Mouse (Mus musculus): Measurements from ENCODE around the gene Cd3d. TPM values are rescaled to one million over a fixed set of nuclear protein-coding genes. Genes with fewer than 3 reads are reported as not detected.

The Cd3d gene
- polyA plus RNA-seq, 1 experiment from 2014 or later: not detected

DNA sequence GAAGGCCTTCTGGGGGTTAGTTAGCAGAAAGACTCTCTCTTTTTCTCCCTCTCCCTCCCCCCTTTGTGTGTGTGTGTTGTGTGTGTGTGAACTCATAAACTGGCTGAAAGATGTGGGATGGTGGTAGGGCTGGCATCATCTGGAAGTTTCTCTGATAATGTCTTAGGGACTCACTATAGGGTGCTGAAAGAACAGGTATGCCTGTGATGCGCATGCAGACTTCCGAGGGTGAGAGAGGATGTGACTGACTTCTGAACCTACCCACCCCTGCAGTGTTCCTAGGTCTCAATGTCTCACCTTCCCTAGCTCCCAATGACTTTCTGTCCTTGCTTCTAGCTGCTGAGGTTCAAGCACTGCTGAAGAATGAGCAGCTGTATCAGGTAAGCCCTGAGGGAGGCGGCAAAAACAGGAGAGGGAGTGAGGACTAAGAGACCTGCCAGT, 4.2 kb downstream of the Cd3d start:
- no peak for ATAC-seq (ENCODE audit: low FRiP score, low TSS enrichment)
- Histone ChIP-seq H3K27me3 (ENCODE audit: control insufficient read depth, insufficient read depth, low read length) (no peaks in the 10 kb centered on the region), H3K9ac (ENCODE audit: low read depth, low read length) (no peak overlapping the region), H3K4me3 (ENCODE audit: low read length) (no peak overlapping the region), H3K36me3 (ENCODE audit: control insufficient read depth, insufficient read depth, low read length) (no peaks in the 10 kb centered on the region), H3K9me3 (ENCODE audit: control insufficient read depth, low read length) (no peaks in the 10 kb centered on the region), H3K27ac (ENCODE audit: low read depth, low read length) (no peak overlapping the region), H3K4me2 (replicated peaks; ENCODE audit: low read depth, low read length) (no peak overlapping the region), H3K4me1 (ENCODE audit: control insufficient read depth, insufficient read depth, low read length) (no peaks in the 10 kb centered on the region)
- 85% methylated on average over 3 of the region's 3 CpGs for WGBS

GRCm38 (mm10) chr9:44986242-44986781, 4.7 kb downstream of the Cd3d start:
- Histone ChIP-seq H3K27me3 (ENCODE audit: control insufficient read depth, insufficient read depth, low read length) (no peaks in the 10 kb centered on the region), H3K9ac (ENCODE audit: low read depth, low read length) (no peak overlapping the region), H3K36me3 (ENCODE audit: control insufficient read depth, insufficient read depth, low read length) (no peaks in the 10 kb centered on the region), H3K4me3 (ENCODE audit: low read length) (no peak overlapping the region), H3K9me3 (ENCODE audit: control insufficient read depth, low read length) (no peaks in the 10 kb centered on the region), H3K4me1 (ENCODE audit: control insufficient read depth, insufficient read depth, low read length) (no peaks in the 10 kb centered on the region), H3K27ac (ENCODE audit: low read depth, low read length) (no peak overlapping the region), H3K4me2 (replicated peaks; ENCODE audit: low read depth, low read length) (no peak overlapping the region)
- 58% methylated on average over 14 of the region's 14 CpGs for WGBS
- no peak for ATAC-seq (ENCODE audit: low FRiP score, low TSS enrichment)

DNA sequence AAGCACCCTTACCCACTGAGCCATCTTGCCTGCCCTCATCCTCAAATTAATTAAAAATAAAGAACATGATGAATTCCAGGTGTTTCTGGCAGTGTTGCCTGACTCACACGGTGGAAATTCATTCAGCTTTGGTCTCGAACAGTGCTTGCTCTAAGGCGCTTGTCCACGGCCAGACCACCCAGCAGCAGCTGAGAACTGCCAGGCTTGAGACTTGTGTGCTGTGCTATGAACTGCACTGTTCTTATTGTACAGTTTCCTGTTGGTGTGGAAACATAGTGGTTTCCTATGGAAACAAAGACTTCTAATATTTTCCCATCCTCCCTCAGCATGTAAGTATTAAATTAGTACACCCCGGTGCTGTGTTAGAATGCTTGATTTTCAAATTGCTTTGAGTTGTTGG, 5.4 kb downstream of the Cd3d start:
- Histone ChIP-seq H3K4me1 (ENCODE audit: control insufficient read depth, insufficient read depth, low read length) (no peaks in the 10 kb centered on the region), H3K36me3 (ENCODE audit: control insufficient read depth, insufficient read depth, low read length) (no peaks in the 10 kb centered on the region)
- 79% methylated on average over 5 of the region's 5 CpGs for WGBS

DNA sequence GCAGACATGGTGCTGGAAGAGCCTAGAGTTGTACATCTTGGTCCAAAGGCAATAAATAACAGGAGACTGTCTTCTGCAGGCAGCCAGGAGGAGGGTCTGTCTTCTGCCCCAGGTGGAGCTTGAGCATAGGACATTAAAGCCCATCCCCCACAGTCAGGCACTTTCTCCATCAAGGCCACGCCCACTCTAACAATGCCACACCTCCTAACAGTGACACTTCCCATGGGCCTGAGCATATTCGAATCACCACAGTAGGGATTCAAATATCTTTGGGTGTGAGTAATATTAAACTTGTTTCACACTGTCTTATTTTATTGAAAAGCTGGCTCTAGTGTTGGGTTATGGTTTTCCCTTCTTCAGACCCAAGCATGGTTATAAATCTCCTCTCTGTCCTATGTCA, 10.2 kb downstream of the Cd3d start:
- H3K4me3 ChIP-seq (ENCODE audit: low read length): no peak overlapping the region
- H3K4me2 ChIP-seq (replicated peaks; ENCODE audit: low read depth, low read length): no peak overlapping the region
- H3K27me3 ChIP-seq (ENCODE audit: control insufficient read depth, insufficient read depth, low read length): no peaks in the 10 kb centered on the region
- no peak for ATAC-seq (ENCODE audit: low FRiP score, low TSS enrichment)
- H3K27ac ChIP-seq (ENCODE audit: low read depth, low read length): no peak overlapping the region
- no peaks in the 10 kb centered on the region for H3K36me3 ChIP-seq (ENCODE audit: control insufficient read depth, insufficient read depth, low read length)
- 75% methylated on average over 2 of the region's 2 CpGs for WGBS
- no peaks in the 10 kb centered on the region for H3K9me3 ChIP-seq (ENCODE audit: control insufficient read depth, low read length)
- no peaks in the 10 kb centered on the region for H3K4me1 ChIP-seq (ENCODE audit: control insufficient read depth, insufficient read depth, low read length)
- no peak overlapping the region for H3K9ac ChIP-seq (ENCODE audit: low read depth, low read length)

More for the DNA sequence above, 5.4 kb downstream of the Cd3d start:
- Histone ChIP-seq H3K27me3 (ENCODE audit: control insufficient read depth, insufficient read depth, low read length) (no peaks in the 10 kb centered on the region), H3K4me3 (ENCODE audit: low read length) (no peak overlapping the region), H3K9me3 (ENCODE audit: control insufficient read depth, low read length) (no peaks in the 10 kb centered on the region), H3K27ac (ENCODE audit: low read depth, low read length) (no peak overlapping the region), H3K9ac (ENCODE audit: low read depth, low read length) (no peak overlapping the region), H3K4me2 (replicated peaks; ENCODE audit: low read depth, low read length) (no peak overlapping the region)
- ATAC-seq (ENCODE audit: low FRiP score, low TSS enrichment): no peak

DNA sequence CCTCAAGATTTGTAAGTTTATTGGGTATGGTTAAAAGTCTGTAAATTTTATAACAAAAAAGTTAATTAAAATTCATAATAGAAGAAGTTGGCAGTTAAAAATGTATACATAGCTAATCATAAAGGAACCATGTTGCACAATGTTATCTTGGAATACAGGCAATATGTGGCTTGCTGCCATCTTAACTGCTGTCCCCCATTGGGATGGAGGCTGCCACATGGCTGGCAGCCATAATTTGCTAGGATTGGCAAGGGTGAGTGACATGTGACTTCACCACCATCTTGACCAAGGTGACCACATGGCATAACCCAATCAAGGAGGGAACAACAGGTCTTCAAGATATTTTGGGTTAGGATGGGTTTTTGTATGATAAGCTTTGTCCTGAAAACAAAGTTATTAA, 10.7 kb downstream of the Cd3d start:
- H3K4me2 ChIP-seq (replicated peaks; ENCODE audit: low read depth, low read length): no peak overlapping the region
- no peak for ATAC-seq (ENCODE audit: low FRiP score, low TSS enrichment)

GRCm38 (mm10) chr9:44993268-44993667, 11.7 kb downstream of the Cd3d start:
- H3K36me3 ChIP-seq (ENCODE audit: control insufficient read depth, insufficient read depth, low read length): no peaks in the 10 kb centered on the region
- no peak overlapping the region for H3K9ac ChIP-seq (ENCODE audit: low read depth, low read length)
- no peaks in the 10 kb centered on the region for H3K9me3 ChIP-seq (ENCODE audit: control insufficient read depth, low read length)
- no peak overlapping the region for H3K4me2 ChIP-seq (replicated peaks; ENCODE audit: low read depth, low read length)
- ATAC-seq (ENCODE audit: low FRiP score, low TSS enrichment): no peak
- WGBS: 89% methylated on average over 2 of the region's 2 CpGs
- H3K27ac ChIP-seq (ENCODE audit: low read depth, low read length): no peak overlapping the region
- no peaks in the 10 kb centered on the region for H3K4me1 ChIP-seq (ENCODE audit: control insufficient read depth, insufficient read depth, low read length)
- H3K4me3 ChIP-seq (ENCODE audit: low read length): no peak overlapping the region
- H3K27me3 ChIP-seq (ENCODE audit: control insufficient read depth, insufficient read depth, low read length): no peaks in the 10 kb centered on the region

More for the DNA sequence above, 10.7 kb downstream of the Cd3d start:
- H3K27me3 ChIP-seq (ENCODE audit: control insufficient read depth, insufficient read depth, low read length): no peaks in the 10 kb centered on the region
- H3K9ac ChIP-seq (ENCODE audit: low read depth, low read length): no peak overlapping the region
- no peaks in the 10 kb centered on the region for H3K9me3 ChIP-seq (ENCODE audit: control insufficient read depth, low read length)
- H3K27ac ChIP-seq (ENCODE audit: low read depth, low read length): no peak overlapping the region
- H3K4me3 ChIP-seq (ENCODE audit: low read length): no peak overlapping the region
- no peaks in the 10 kb centered on the region for H3K4me1 ChIP-seq (ENCODE audit: control insufficient read depth, insufficient read depth, low read length)
- no peaks in the 10 kb centered on the region for H3K36me3 ChIP-seq (ENCODE audit: control insufficient read depth, insufficient read depth, low read length)

- H3K4me3 ChIP-seq (ENCODE audit: low read length): no peak overlapping the region
- H3K27ac ChIP-seq (ENCODE audit: low read depth, low read length): no peak overlapping the region
- no peak for ATAC-seq (ENCODE audit: low FRiP score, low TSS enrichment)
- no peaks in the 10 kb centered on the region for H3K9me3 ChIP-seq (ENCODE audit: control insufficient read depth, low read length)
- no peak overlapping the region for H3K4me2 ChIP-seq (replicated peaks; ENCODE audit: low read depth, low read length)
- H3K36me3 ChIP-seq (ENCODE audit: control insufficient read depth, insufficient read depth, low read length): no peaks in the 10 kb centered on the region
- H3K9ac ChIP-seq (ENCODE audit: low read depth, low read length): no peak overlapping the region
- H3K27me3 ChIP-seq (ENCODE audit: control insufficient read depth, insufficient read depth, low read length): no peaks in the 10 kb centered on the region
- 76% methylated on average over 4 of the region's 4 CpGs for WGBS
- 0 out of 2 replicates have a peak, but pooled peaks cover 2% of the 10 kb centered on the region for H3K4me1 ChIP-seq (ENCODE audit: control insufficient read depth, insufficient read depth, low read length)
These were observed 13.4 kb downstream of the Cd3d start for GRCm38 (mm10) chr9:44994962-44995361.

DNA sequence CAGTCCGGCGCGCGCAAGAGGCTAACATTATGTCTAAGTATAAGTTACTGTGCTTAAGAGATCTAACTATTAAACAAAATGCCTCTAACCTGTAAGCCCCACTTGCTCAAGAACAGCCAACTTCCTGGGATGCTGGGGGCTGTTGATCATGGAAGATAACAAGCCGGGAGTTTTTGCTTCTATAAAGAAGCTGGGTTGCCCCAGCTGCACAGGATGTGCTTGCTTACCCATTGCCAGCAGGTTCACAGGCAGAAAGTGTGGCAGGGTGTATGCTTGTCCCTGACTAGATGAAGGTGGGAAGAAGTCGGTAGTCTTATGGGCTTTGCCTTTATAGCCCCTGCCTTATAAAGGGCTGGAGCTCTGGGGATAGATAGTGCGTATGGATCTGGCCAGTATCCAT, 15.0 kb downstream of the Cd3d start:
- no peaks in the 10 kb centered on the region for H3K27me3 ChIP-seq (ENCODE audit: control insufficient read depth, insufficient read depth, low read length)
- 91% methylated on average over 7 of the region's 7 CpGs for WGBS
- H3K36me3 ChIP-seq (ENCODE audit: control insufficient read depth, insufficient read depth, low read length): no peaks in the 10 kb centered on the region
- no peak overlapping the region for H3K9ac ChIP-seq (ENCODE audit: low read depth, low read length)
- H3K9me3 ChIP-seq (ENCODE audit: control insufficient read depth, low read length): no peaks in the 10 kb centered on the region
- no peak for ATAC-seq (ENCODE audit: low FRiP score, low TSS enrichment)
- H3K27ac ChIP-seq (ENCODE audit: low read depth, low read length): no peak overlapping the region
- 0 out of 2 replicates have a peak, but pooled peaks cover 5% of the 10 kb centered on the region for H3K4me1 ChIP-seq (ENCODE audit: control insufficient read depth, insufficient read depth, low read length)
- no peak overlapping the region for H3K4me2 ChIP-seq (replicated peaks; ENCODE audit: low read depth, low read length)
- H3K4me3 ChIP-seq (ENCODE audit: low read length): no peak overlapping the region

DNA sequence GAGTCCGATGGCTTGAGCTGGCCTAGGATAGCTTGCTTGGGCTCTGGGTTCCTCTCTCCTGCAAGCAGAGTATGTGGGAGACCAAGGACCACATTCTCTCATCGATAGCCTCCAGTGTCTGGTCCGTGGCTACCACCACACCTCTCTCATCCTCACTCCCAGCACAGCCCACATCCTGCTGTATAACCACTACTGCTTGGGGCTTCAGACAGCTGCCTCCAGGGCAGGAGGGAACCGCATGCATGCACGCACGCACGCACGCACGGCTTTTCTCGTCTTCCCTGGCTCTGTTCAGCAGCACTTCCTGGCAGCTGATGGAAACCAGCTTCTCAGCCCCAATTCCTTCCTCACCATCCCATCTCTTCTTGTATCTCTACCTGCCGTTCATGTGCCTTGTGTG, 16.6 kb downstream of the Cd3d start:
- Histone ChIP-seq H3K9me3 (ENCODE audit: control insufficient read depth, low read length) (no peaks in the 10 kb centered on the region), H3K27ac (ENCODE audit: low read depth, low read length) (no peak overlapping the region), H3K9ac (ENCODE audit: low read depth, low read length) (no peak overlapping the region), H3K36me3 (ENCODE audit: control insufficient read depth, insufficient read depth, low read length) (no peaks in the 10 kb centered on the region), H3K4me1 (ENCODE audit: control insufficient read depth, insufficient read depth, low read length) (0 out of 2 replicates have a peak, but pooled peaks cover 5% of the 10 kb centered on the region), H3K27me3 (ENCODE audit: control insufficient read depth, insufficient read depth, low read length) (no peaks in the 10 kb centered on the region), H3K4me3 (ENCODE audit: low read length) (no peak overlapping the region), H3K4me2 (replicated peaks; ENCODE audit: low read depth, low read length) (no peak overlapping the region)
- WGBS: 49% methylated on average over 11 of the region's 11 CpGs
- no peak for ATAC-seq (ENCODE audit: low FRiP score, low TSS enrichment)
